Mouse (Mus musculus): ENCODE results near the gene Foxd4. TPM values are rescaled to one million over a fixed set of nuclear protein-coding genes. Genes with fewer than 3 reads are reported as not detected.

Gene Foxd4
- total RNA-seq (2014; fragmentation: Nextera tagmentation) (not detected in 2 replicates), total RNA-seq (2017) (not detected in 2 replicates)

DNA sequence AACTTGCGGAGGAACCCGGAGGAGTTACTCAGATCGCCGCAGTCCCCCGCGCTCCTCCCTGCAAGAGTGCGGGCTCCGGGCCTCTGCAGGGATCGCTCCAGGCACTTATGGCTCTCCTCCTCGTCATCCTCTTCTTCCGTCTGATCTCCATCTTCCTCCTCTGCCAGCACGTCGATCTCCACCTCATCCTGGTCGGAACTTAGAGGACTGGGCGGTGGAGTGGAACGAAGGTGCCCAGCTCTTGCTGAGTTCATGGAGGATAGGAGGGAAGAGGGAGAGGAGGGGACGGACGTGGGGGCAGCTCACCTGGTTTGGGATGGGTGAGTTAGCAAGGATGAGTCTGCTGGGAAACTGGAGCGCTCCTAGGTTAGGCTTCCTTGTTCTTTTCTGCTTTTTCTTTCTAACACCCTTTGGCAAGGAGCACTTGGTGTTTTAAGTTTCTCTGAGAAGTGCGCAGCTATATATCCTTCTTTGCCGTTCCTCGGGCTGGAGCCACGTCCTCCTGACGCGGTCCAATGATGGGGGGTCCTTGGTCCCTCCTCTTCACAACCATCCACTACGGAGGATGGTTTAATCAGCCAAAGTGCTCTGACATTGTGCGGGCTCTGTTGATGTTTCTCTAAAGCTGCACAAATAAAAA, at the start of gene Foxd4:
Gene Foxd4, minus strand, starts transcription at position 617 of the 640 bp plus-strand sequence.
- no peak for ATAC-seq (replicated peaks; ENCODE audit: poor library complexity, severe bottlenecking)

DNA sequence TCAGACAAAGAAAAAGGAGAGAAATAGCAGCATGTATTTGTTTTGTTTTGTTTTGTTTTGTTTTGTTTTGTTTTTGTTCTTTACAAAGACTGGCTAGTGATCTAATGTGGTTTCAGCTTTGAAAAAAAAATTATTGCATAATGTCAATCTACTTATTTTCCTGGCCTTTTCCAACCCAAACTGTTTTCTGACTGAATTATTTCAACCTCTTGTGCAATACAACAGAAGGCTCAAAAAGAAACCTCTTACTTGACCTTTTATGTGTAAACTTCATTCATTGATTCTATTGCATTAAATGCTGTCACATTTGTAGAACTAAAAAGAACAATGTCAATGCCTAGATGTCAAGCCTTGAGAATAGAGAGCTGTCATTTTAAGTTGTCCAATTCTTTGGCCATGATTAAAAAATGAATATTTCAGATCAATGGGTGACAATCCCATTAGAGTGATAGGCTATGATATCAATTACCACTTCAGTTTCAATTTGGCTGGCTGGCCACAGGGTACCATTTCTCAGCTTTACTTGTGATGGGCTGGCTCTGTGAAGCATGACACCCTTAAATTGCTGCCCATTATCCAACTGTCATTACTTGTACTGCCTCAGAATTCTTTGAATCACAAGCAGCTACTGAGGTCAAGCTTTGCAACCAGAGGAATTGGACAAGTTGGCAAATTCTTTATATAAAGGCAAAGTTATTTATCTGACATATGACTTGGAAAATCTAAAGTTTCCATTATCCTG, 44.7 kb upstream of the Foxd4 start:
- 0 out of 2 replicates have a peak, but pooled peaks have one; percentile 33 for ATAC-seq (replicated peaks; ENCODE audit: poor library complexity, severe bottlenecking)

DNA sequence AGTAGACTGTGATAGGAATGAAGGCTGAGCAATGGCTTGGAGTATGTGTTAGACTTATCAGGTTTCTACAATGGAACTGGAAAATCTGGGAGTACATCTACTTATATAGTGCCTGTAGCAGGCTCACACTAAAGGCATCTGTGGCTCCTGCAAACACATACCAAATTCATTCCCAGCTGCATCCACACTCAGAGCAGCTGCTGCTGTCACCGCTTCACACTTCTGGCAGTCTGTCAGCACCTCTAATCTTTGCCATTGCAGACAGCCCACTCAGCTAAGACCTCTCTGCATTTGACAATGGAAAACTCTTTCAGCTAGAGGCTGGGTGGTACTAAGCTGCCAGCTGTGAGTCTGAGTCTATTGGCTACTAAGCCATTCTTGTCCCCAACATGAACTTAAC, 36.1 kb upstream of the Foxd4 start:
- no peak for ATAC-seq (replicated peaks; ENCODE audit: poor library complexity, severe bottlenecking)

DNA sequence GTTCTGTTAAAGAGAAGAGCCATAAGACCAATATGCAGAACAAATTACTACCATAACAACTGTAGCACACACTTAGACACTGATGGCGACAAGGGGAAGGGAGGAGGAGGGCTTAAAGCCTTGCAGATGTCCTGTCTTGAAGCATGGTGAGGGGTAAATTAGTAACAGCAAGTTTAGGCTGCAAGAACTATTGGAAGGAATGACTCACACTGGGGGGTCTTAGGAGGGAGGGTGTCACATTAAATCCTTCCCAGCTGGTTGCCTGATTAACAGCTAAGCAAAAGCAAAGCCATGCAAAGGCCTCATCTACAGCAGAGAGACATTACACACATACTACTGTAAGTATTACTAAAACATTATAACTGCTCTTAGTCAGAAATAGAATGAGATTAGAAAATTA, 28.0 kb upstream of the Foxd4 start:
- ATAC-seq (replicated peaks; ENCODE audit: poor library complexity, severe bottlenecking), result no peak

DNA sequence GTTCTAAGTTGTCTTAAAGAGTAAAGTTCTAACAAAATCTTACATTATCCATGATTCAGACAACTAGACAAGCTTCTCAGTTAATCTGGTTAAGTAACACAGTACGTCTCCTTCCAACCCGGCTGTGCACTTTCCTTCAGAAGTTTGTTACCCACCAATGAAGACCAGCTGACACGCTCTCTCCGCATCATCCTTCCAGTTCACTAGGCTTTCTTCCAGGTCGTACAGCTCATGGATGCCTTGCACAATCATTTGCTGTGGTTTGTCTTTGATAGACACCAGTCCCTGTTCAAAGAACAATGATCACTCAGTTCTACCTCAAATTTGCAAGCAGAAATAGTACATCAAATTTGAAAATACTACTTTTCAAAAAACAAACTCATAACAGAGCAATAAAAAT, 19.9 kb upstream of the Foxd4 start:
- no peak for ATAC-seq (replicated peaks; ENCODE audit: poor library complexity, severe bottlenecking)

DNA sequence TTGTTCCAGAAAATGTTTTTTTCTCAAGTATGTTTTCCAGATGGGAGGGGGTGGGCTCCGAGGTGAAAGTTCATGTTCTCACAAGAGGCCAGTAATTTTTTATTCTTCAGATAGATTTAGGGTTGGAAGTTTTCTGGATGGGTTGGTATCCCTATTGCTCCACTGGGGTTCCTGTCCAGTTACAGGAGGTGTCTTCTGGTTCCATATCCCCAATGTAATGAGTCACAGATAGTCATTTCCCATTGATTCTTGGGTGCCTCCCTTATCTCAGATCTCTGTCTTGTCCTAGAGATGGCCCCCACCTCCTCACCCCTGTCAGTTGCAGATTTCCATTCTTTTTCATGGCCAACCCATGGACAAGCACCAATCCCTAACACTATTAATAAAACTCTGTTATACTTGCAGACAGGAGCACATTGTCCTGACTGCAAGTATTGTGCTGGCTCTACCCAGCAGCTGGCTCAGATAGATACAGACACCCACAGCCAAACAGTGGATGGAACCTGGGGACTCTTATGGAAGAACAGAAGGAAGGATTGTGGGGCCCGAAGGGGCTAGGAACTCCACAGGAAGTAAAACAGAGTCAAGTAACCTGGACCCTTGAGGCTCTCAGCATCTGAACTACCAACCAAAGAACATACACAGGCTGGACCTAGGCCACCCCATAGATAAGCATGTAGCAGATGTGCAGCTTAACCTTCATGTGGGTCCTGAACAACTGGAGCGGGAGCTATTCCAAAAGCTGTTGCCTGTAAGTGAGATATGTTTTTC, 7.6 kb upstream of the Foxd4 start:
- peak; percentile 68 for ATAC-seq (replicated peaks; ENCODE audit: poor library complexity, severe bottlenecking)

DNA sequence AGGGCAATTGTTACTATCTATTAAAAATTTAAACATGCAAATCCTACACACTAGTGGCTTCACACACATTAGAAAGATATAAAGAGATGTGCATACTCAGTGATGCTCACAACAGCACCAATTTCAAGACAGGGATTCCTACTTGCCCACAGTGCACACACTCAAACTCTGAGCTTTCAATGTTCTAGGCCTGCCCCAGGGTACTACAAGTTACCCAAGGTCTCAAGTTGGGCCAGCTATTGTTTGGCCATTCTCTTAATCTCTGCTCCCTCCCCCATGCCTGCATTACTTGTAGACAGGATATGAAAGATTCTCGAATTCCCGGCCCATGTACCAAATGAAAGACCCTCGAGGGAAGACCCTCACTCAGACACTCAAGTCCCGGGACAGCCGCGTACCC, 6.7 kb upstream of the Foxd4 start:
- ATAC-seq (replicated peaks; ENCODE audit: poor library complexity, severe bottlenecking), result no peak

DNA sequence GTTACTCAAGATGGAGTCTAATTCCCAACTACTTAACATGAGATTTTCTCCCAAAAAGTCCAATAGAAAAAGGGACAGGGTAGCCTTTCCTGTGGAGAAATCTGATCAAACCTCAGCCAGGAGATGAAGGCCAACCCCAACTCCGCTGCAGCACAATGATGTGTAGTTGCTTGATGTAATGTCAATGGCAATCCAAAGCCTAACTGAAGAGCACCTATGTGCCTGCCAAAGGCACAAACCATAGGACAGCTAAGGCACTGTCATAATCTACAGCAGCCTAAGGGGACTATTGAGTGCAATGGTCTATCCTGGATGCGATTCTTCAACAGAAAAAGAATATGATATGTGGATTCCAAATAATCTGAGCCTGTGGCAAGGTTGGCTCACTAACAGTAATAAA, 1.8 kb upstream of the Foxd4 start:
- no peak for ATAC-seq (replicated peaks; ENCODE audit: poor library complexity, severe bottlenecking)

DNA sequence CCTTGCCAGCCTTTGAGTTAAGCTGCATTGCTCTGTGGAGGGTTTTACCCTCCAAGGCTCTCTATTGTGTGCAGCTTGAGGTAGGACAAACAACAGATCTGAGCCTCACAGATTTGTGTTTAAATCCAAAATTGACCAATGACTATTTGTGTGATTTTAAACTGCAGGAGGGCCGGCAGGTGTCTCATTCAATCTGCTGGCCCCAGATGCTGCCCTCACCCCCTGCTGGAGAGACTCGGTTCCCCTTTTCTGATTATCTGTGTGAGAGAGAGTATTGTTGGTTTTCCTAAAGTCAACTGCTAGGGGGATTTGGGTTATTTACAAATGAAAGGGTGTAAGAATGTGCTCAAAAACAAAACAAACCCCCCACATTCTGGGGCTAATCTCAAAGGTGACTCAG, 1.3 kb upstream of the Foxd4 start:
- ATAC-seq (replicated peaks; ENCODE audit: poor library complexity, severe bottlenecking), result no peak

DNA sequence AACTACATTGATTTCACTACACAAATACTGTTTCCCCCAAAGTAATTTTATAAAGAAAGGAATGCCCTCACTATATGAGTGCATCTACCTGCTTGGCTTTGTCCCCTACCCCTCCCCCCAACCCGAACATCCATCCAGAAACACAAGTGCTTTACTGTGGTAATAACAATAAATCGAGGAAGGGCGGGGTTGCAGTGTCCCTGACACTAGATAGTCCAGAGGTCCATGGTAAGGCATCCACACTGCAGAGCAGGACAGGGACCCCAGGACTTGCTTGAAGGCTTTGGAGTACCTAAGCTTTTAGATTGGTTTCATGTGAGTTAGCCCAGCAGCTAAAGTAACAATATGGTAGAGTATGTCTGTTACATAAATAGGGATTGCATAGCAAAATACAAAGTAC, 669 bp upstream of the Foxd4 start:
- no peak for ATAC-seq (replicated peaks; ENCODE audit: poor library complexity, severe bottlenecking)

DNA sequence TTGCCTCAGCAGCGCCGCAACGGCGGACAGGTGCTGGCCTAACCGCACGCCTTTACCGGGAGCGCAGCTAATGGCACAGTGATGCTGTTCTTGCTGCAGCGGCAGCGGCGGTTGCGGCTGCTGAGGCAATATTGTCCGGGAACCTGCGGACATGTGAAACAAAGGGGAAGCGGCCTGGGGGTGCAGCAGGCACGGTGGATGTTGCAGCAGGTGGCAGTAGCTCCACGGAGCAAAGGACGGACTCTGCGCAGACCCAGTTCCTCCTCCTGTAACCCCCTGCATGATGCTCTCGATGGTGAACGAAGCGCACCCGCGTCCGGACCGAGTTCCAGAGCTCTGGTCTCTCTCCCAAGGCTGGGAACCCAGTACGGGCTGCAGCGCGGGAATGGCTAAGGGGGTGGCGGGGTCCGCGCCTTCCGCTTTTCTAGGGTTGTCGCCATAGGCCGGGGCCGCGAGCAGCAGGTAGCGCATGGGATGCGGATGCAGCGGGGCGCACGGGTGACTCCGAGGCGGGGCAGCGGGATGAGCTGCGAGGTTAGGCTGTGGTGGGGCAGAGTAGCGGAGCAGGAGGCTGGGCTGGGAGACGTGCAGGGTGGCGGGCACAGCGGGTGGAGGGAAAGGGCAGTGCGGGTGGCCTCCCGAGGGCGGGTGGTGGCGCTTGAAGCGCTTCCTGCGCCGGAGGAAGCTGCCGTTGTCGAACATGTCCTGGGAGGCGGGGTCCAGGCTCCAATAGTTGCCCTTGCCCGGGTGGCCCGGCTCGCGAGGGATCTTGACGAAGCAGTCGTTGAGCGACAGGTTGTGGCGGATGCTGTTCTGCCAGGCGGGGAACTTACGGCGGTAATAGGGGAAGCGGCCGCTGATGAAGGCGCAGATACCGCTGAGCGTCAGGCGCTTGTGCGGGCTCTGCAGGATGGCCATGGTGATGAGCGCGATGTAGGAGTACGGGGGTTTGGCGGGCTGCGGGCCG, 1.1 kb downstream of the Foxd4 start:
- ATAC-seq (replicated peaks; ENCODE audit: poor library complexity, severe bottlenecking), result peak; percentile 78

DNA sequence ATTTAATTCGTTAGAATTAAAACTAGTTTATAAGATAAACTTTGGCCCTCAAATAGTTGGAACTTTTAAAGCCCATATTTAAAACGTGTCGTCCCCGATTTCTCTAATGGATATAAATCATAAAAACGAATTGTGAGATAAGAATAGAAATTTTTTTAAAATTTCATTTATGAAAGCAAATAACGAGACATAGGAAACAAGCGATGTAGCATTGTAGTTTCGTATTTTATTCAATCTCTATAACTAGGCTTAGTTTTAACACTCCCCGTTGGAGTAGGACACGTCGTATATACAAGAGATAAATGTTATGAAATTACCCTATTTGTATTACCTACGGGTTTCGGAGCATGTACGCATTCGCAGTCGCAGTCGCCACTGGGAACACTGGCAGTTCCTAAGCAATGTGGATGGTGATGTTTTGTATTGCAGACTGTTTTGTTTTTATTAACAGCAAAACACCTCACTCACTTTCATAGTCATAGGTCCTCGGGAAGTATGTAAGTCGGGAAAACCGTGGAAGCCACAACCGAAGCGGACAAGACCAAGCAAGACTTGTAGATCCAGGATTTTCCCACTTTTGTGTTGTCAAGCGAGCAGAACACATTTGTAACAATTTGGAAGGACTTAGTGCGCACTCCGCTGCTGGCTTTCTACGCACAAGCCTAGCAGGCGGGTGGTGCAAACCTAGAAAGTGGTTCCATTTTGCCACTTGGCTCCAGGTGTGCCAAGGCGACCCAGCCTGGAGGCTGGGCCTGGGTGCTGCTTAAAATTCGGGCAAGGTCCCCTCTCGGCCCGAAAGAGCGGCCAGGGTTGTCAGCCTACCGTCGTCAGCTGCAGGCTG, 2.0 kb downstream of the Foxd4 start:
- ATAC-seq (replicated peaks; ENCODE audit: poor library complexity, severe bottlenecking), result no peak

DNA sequence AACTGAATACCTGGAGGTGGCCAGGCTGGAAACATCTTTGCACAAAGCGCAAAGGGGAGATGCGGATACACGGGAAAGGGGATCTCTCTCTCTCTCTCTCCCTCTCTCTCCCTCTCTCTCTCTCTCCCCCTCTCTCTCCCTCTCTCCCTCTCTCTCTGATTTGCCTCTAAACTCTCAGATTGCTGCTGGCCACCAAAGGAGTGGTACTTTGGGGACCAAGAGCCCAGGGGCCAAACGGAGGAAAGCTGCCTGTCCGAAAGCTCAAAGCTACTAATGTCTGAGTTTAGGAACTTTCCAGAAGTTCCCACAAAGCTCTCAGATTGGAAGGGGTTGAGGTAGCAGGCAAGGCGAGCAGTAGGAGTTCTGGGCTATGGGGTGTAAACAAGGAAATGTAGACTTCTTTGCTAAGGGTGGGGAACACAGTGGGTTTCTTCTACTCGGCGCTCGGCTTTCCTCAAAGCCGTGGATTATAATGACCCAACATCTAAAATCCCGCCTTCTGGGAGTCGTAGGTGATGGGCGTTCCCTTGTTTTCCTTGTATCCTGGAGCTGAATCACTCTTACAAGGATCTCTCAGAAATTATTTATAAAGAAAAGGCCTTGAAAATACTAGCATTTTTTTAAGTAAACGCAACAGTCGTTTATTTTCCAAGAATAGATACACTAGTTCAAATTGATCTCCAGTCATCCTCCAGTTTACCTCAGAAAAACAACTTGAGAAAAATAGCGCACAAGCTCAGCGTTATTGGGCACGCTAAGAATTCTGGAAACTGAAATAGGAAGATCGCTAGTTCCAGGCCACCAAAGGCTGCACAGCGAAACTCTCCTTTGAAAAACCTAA, 2.9 kb downstream of the Foxd4 start:
- ATAC-seq (replicated peaks; ENCODE audit: poor library complexity, severe bottlenecking), result no peak

DNA sequence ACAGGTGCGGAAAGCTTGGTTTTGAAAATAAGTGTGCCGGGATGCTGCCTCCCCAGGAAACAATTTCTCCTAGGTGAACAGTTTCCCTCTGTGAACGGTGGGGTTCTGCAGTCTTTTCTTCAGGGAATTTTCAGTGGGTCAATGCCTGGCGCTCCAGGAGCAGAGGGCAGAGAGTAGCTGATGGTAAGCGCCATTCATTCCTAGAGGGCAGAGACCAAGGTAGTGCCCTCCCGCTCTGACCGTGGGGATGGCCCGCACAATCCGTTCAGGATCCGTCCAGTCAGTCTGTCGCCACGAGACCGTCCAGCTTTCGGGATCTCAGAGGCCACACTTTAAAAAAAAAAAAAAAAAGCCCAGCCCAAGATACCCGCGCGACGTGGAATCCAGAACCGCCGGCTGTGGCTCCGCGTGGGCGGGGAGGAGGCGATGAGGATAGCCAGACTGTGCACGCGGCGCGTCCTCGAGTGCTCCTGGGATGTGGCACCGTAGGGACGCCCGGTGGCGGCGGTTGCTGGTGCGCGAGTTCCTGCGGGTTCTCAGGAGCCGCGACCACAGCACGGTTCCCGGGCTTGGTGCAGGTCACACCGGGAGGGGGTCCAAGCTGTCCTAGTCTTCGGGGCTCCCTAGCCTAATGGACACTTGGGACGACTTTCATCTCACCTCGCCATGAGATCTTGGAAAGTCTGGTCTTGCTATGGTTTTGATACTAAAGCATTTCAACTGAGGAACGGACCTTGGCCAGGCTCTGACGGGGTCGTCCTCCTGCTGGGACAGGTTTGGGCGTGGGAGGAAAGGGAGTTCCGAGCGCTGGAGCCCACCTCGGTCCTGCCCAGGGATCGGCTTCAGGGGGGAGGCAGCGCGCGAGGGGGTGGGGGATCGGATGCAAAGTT, 3.7 kb downstream of the Foxd4 start:
- ATAC-seq (replicated peaks; ENCODE audit: poor library complexity, severe bottlenecking), result no peak; the same call in 1 of the 2 replicates

DNA sequence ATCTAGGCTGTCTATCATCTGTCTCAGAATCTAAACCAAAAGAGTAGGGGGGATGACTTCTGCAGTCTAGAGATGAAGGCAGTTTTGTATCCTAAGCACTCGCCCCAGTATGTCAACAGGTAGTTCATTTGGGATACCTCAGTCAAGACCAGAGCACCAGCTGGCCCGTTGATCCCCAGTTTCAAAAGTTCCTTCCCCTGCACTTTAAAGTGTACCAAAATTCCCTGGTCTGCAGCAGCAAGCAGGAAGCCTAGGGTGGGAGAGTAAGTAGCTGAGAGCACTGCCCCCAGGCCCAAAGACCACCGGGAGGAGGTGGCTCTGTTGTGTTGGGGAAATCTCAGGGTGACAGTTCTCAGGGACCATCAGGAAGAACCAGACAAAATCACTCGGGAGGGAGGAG, 4.5 kb downstream of the Foxd4 start:
- ATAC-seq (replicated peaks; ENCODE audit: poor library complexity, severe bottlenecking), result no peak

DNA sequence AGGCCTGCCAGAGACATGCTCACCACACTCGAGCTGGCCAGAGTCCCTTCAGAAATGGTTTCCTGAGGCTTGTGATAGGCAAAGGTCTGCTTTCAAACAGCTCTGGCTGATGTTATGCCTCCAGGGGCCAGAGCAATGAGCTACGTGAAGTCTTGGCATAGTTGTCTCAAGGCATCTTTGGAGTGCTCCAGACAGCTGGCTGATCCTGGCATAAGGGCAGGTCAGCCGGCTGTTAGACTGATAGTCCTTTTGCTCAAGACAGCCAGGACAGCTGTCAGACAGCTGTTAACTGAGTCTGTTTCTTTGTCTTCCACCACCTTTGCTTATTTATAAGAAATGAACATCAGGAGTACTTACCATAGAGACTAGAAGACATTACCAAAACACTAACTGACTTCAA, 14.1 kb downstream of the Foxd4 start:
- no peak for ATAC-seq (replicated peaks; ENCODE audit: poor library complexity, severe bottlenecking)

DNA sequence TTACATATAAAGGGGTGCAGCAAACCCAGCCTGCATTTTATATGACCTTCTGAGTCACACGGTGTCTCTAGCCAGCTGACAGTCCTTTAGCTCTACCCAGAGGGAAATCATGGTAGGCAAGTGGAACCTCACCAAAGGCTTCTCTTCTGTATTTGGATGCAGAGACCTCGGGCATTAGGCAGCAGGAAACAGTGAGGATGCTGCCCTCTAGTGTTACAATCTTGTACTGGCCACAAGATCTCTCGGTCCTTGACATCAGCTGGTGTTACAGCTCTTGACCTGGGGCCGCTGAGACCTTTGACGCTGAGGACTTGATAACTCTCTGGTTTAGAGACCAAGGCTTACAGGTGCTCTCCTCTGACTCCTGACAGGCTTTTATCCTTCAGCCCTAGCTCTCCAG, 15.5 kb downstream of the Foxd4 start:
- peak; percentile 75 for ATAC-seq (replicated peaks; ENCODE audit: poor library complexity, severe bottlenecking)
